Mouse (Mus musculus) MEL (cell line): Measurements from ENCODE around the gene Zbtb20. TPM values are rescaled to one million over a fixed set of nuclear protein-coding genes. Genes with fewer than 3 reads are reported as not detected.

Source experiments
- DNase-seq: peaks from one replicate; pipeline ENCODE4 v3.0.0; 2011; ENCODE audit warnings: low read depth, low spot score
- H3K27ac ChIP-seq: 2 replicates; pipeline ENCODE4 v1.5.1; 2012; ENCODE audit warnings: low read depth, mild to moderate bottlenecking, control low read depth, low read length, moderate library complexity; ENCODE audit not compliant: control insufficient read depth
- H3K27me3 ChIP-seq, 2 experiments: fragments of 150-350 bp in 1 of 2; sonication (generic) in 1 of 2; 2 replicates each; pipeline ENCODE4 v1.6.1; 2012; ENCODE audit warnings: low read length in 2 of 2, mild to moderate bottlenecking in 2 of 2, improper control_type of control experiment in 1 of 2, moderate library complexity in 1 of 2; ENCODE audit not compliant: insufficient read depth in 2 of 2, control insufficient read depth in 1 of 2
- H3K36me3 ChIP-seq, 2 experiments: 2 replicates each; pipeline ENCODE4 v1.6.1; 2012 to 2014; ENCODE audit warnings: low read length in 2 of 2, improper control_type of control experiment in 1 of 2, inconsistent platforms in 1 of 2, mild to moderate bottlenecking in 1 of 2; ENCODE audit not compliant: insufficient read depth in 2 of 2, control insufficient read depth in 1 of 2
- H3K4me1 ChIP-seq, 2 experiments: fragments of 150-350 bp in 1 of 2; sonication (generic) in 1 of 2; 2 replicates each; pipeline ENCODE4 v1.6.1; 2012; ENCODE audit warnings: low read length in 2 of 2, improper control_type of control experiment in 1 of 2, mild to moderate bottlenecking in 1 of 2; ENCODE audit not compliant: insufficient read depth in 2 of 2, control insufficient read depth in 1 of 2
- H3K4me3 ChIP-seq, 2 experiments: fragments of 150-350 bp in 1 of 2; sonication (generic) in 1 of 2; 2 replicates each; pipeline ENCODE4 v1.5.1; 2012; ENCODE audit warnings: low read depth in 2 of 2, low read length in 2 of 2, mild to moderate bottlenecking in 2 of 2, moderate library complexity in 2 of 2, control low read depth in 1 of 2, improper control_type of control experiment in 1 of 2; ENCODE audit not compliant: control insufficient read depth in 1 of 2, insufficient read depth in 1 of 2
- H3K79me2 ChIP-seq: 2 replicates; pipeline ENCODE4 v1.6.1; 2012; ENCODE audit warnings: mild to moderate bottlenecking, low read length, moderate library complexity; ENCODE audit not compliant: control insufficient read depth, poor library complexity, insufficient read depth
- H3K9ac ChIP-seq: 2 replicates; pipeline ENCODE4 v1.6.1; 2012; ENCODE audit warnings: low read depth, mild to moderate bottlenecking, control low read depth, low read length, moderate library complexity; ENCODE audit not compliant: control insufficient read depth, poor library complexity, severe bottlenecking
- H3K9me3 ChIP-seq: fragments of 150-350 bp; sonication (generic); replicated peaks from 2 replicates; pipeline ENCODE4 v1.6.1; 2012; ENCODE audit warnings: mild to moderate bottlenecking, low read length, improper control_type of control experiment, moderate library complexity; ENCODE audit not compliant: insufficient read depth
- BHLHE40 ChIP-seq: IDR thresholded peaks from 2 replicates; pipeline ENCODE4 v1.6.1; 2012; ENCODE audit warnings: low read depth, mild to moderate bottlenecking, inconsistent platforms, low read length, improper control_type of control experiment, borderline replicate concordance
- CTCF ChIP-seq, 3 experiments: IDR thresholded peaks in 2 of 3; conservative IDR thresholded peaks in 1 of 3; 2 replicates each; pipeline ENCODE4 v1.5.1; 2011 to 2012; ENCODE audit warnings: low read length in 3 of 3, low read depth in 2 of 3, mild to moderate bottlenecking in 2 of 3, improper control_type of control experiment in 1 of 3, inconsistent platforms in 1 of 3, mixed read lengths in 1 of 3, moderate library complexity in 1 of 3; ENCODE audit not compliant: control insufficient read depth in 1 of 3, insufficient read depth in 1 of 3, poor library complexity in 1 of 3, severe bottlenecking in 1 of 3
- E2F4 ChIP-seq: IDR thresholded peaks from 2 replicates; pipeline ENCODE4 v1.6.1; 2011; ENCODE audit warnings: low read depth, low read length, improper control_type of control experiment, borderline replicate concordance
- GABPA ChIP-seq: IDR thresholded peaks from 2 replicates; pipeline ENCODE4 v1.6.1; 2012; ENCODE audit warnings: low read depth, mild to moderate bottlenecking, inconsistent platforms, low read length, improper control_type of control experiment, moderate library complexity
- HCFC1 ChIP-seq: IDR thresholded peaks from 2 replicates; pipeline ENCODE4 v1.6.1; 2012; ENCODE audit warnings: low read depth, mild to moderate bottlenecking, inconsistent platforms, low read length, improper control_type of control experiment, moderate library complexity
- MAZ ChIP-seq: IDR thresholded peaks from 2 replicates; pipeline ENCODE4 v1.6.1; 2012; ENCODE audit warnings: low read depth, mild to moderate bottlenecking, inconsistent platforms, low read length, improper control_type of control experiment
- MYB ChIP-seq: IDR thresholded peaks from 2 replicates; pipeline ENCODE4 v1.6.1; 2011; ENCODE audit warnings: mild to moderate bottlenecking, low read depth, low read length, improper control_type of control experiment
- MYC ChIP-seq: IDR thresholded peaks from 2 replicates; pipeline ENCODE4 v1.6.1; 2011; ENCODE audit warnings: low read depth, mild to moderate bottlenecking, low read length, improper control_type of control experiment, moderate library complexity
- TBP ChIP-seq: IDR thresholded peaks from 2 replicates; pipeline ENCODE4 v1.8.0; 2011; ENCODE audit warnings: low read depth, low read length, improper control_type of control experiment
- USF1 ChIP-seq: IDR thresholded peaks from 2 replicates; pipeline ENCODE4 v1.6.1; 2014; ENCODE audit warnings: low read depth, mild to moderate bottlenecking, inconsistent platforms, low read length, improper control_type of control experiment, moderate library complexity
- ZC3H11A ChIP-seq: IDR thresholded peaks from 2 replicates; pipeline ENCODE4 v1.6.1; 2012; ENCODE audit warnings: low read depth, mild to moderate bottlenecking, inconsistent platforms, low read length, improper control_type of control experiment
- ZKSCAN1 ChIP-seq: IDR thresholded peaks from 2 replicates; pipeline ENCODE4 v1.6.1; 2012; ENCODE audit warnings: low read depth, mild to moderate bottlenecking, inconsistent platforms, low read length, improper control_type of control experiment, moderate library complexity
- ZNF384 ChIP-seq: IDR thresholded peaks from 2 replicates; pipeline ENCODE4 v1.6.1; 2012; ENCODE audit warnings: low read depth, mild to moderate bottlenecking, inconsistent platforms, low read length, improper control_type of control experiment
- polyA plus RNA-seq, 2 experiments: library from polyadenylated mRNA; stranded (reverse) in 1 of 2; unstranded in 1 of 2; fragments of >175 nt in 1 of 2; fragments of >200 nt in 1 of 2; gene quantifications; 2 replicates each; pipeline versions ENCODE4 v1.2.1 to v1.2.4; 2012; ENCODE audit warnings: low replicate concordance in 2 of 2, low read depth in 1 of 2; ENCODE audit not compliant: insufficient read length in 2 of 2, insufficient read depth in 1 of 2, missing spikeins in 1 of 2
- total RNA-seq: library from RNA; depleted of rRNA; stranded (reverse); fragments of 300-350 nt; gene quantifications from 2 replicates; pipeline ENCODE4 v1.2.3, GENCODE M21; 2012

Zbtb20 gene
- total and polyA plus RNA-seq, 3 experiments = 0.17 to 0.27 TPM; not detected in 1

DNA sequence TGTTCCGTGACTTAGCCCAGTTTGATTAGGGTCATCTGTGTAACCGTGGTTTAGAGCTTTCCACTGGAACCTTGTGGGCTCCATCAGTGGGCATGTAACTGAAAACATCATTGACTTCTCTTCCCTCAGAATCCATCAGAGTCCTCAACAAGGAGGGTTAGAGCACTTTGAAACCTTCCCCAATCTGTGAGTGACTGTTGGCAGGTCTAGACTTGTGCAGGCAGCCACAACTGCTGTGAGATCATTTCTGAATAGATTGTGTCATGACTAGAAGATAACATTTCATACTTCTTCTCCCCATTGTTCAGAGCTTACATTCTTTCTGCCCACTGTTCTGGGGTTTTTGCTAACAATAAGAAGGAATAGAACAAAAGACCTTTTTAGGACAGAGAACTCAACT lies 385.2 kb downstream of the Zbtb20 start:
- no peaks in the 10 kb centered on the region for H3K4me1 ChIP-seq
- H3K4me3 ChIP-seq = no peak overlapping the region
- H3K27ac ChIP-seq = no peak overlapping the region
- TF ChIP-seq MYC (no peak), HCFC1 (no peak), E2F4 (no peak), BHLHE40 (no peak), ZNF384 (no peak), ZC3H11A (no peak), MAZ (no peak), GABPA (no peak)
- no peaks in the 10 kb centered on the region for H3K36me3 ChIP-seq
- H3K79me2 ChIP-seq = no peaks in the 10 kb centered on the region
- H3K9me3 ChIP-seq = no peaks in the 10 kb centered on the region
- H3K27me3 ChIP-seq = peaks cover 0 to 2% of the 10 kb centered on the region in 2 experiments; a peak in 2 of 4 replicates
- no peak for DNase-seq
- no peak overlapping the region for H3K9ac ChIP-seq

DNA sequence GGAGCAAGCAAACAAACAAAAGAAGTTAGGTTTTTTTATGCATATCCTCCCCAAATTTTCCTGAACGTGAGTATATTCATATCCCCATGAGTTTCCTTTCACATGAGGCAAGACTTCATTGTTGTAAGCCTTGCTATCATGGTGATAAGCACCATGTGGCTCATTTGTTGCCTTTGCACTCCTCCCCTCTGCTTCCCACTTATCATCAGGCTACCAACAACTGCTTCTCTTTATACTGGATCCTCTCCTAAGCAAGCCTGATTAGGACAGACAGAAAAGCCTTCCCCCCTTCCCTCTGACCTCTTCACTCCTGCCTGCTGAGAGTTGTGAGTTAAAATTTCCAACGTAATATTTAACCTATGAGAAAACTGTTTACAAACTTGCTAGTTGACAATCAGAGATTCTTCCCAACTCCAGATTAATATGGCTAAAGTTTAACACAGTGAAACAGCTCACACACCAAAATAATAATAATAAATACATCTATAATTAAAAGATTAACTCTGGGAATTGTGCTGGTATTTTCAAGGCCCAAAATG lies 398.4 kb downstream of the Zbtb20 start:
- H3K9ac ChIP-seq = no peak overlapping the region
- no peak overlapping the region for H3K27ac ChIP-seq
- H3K4me1 ChIP-seq = no peaks in the 10 kb centered on the region
- H3K79me2 ChIP-seq = no peaks in the 10 kb centered on the region
- TF ChIP-seq USF1 = no peak
- TF ChIP-seq CTCF (IDR thresholded peaks at IDR 0.05 in 2 of 3, conservative IDR thresholded peaks at IDR 0.05 in 1 of 3; ENCODE audit: control insufficient read depth in 1 of 3, insufficient read depth in 1 of 3, low read depth in 2 of 3, low read length in 3 of 3, poor library complexity in 1 of 3, severe bottlenecking in 1 of 3) = no peak
- TF ChIP-seq ZC3H11A = no peak
- TF ChIP-seq TBP = no peak
- no peak overlapping the region for H3K4me3 ChIP-seq
- no peaks in the 10 kb centered on the region for H3K27me3 ChIP-seq
- H3K36me3 ChIP-seq = no peaks in the 10 kb centered on the region
- DNase-seq = no peak
- H3K9me3 ChIP-seq = no peaks in the 10 kb centered on the region

DNA sequence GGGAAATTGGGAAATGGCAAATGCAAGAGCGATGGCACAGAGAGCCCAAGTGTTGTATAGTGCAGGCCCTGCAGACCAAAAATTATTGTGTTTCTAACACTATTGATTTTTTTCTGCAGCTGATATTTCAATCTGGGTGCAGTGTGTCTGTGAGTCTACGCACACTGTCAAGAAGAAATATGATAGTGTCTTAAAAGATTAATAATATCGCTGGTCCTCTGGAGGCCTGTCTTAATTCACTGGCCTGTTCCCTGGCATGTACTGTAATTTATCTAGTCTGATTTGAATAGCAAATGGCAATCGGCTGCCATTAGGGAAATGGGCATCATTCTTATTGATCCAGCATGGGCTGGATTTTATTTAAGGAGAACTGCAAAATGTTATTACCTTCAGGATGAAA lies 401.1 kb downstream of the Zbtb20 start:
- no peak for TF ChIP-seq ZKSCAN1
- no peak for TF ChIP-seq BHLHE40
- no peak for TF ChIP-seq MYB
- TF ChIP-seq, all 39 proteins: peak for 0

More for the DNA sequence above, 401.1 kb downstream of the Zbtb20 start:
- Histone ChIP-seq H3K36me3 (no peaks in the 10 kb centered on the region), H3K27ac (no peak overlapping the region), H3K4me1 (no peaks in the 10 kb centered on the region), H3K27me3 (no peaks in the 10 kb centered on the region), H3K9ac (no peak overlapping the region), H3K79me2 (no peaks in the 10 kb centered on the region), H3K4me3 (no peak overlapping the region), H3K9me3 (no peaks in the 10 kb centered on the region)
- no peak for DNase-seq
